Mouse (Mus musculus) myocyte (in vitro differentiated cells): ENCODE measurements around the gene Hemgn.

Experiments
- MYOG ChIP-seq, 3 experiments: IDR thresholded peaks; one replicate each; pipeline ENCODE4 v1.6.1; 2011; ENCODE audit warnings: control low read depth in 2 of 3, low read depth in 2 of 3, mild to moderate bottlenecking in 2 of 3; ENCODE audit not compliant: insufficient read length in 2 of 3, control insufficient read depth in 1 of 3, insufficient read depth in 1 of 3
- POLR2A ChIP-seq: IDR thresholded peaks from one replicate; pipeline ENCODE4 v1.6.1; 2011; ENCODE audit warnings: low read depth, mild to moderate bottlenecking, control low read depth, moderate library complexity; ENCODE audit not compliant: insufficient read length
- POLR2AphosphoS2 ChIP-seq: IDR thresholded peaks from one replicate; pipeline ENCODE4 v1.6.1; 2011; ENCODE audit warnings: low read depth, control low read depth; ENCODE audit not compliant: insufficient read length
- USF1 ChIP-seq: IDR thresholded peaks from one replicate; pipeline ENCODE4 v1.6.1; 2011; ENCODE audit warnings: low read depth, mild to moderate bottlenecking, control low read depth, moderate library complexity

GRCm38 (mm10) chr4:46458411-46458810 is 45.1 kb upstream of the Hemgn start:
- TF ChIP-seq POLR2A (no peak), USF1 (no peak), MYOG (IDR thresholded peaks at IDR 0.05; ENCODE audit: control insufficient read depth in 1 of 3, insufficient read depth in 1 of 3, insufficient read length in 2 of 3, low read depth in 2 of 3) (no peak), POLR2AphosphoS2 (no peak)
